Mouse (Mus musculus): ENCODE results near the gene Ralgps1.
"Not testable (repeated sequence)": the region's sequence is repeated elsewhere in the genome, so short reads cannot be mapped to it uniquely, and the experiment has no call there.

The Ralgps1 gene

DNA sequence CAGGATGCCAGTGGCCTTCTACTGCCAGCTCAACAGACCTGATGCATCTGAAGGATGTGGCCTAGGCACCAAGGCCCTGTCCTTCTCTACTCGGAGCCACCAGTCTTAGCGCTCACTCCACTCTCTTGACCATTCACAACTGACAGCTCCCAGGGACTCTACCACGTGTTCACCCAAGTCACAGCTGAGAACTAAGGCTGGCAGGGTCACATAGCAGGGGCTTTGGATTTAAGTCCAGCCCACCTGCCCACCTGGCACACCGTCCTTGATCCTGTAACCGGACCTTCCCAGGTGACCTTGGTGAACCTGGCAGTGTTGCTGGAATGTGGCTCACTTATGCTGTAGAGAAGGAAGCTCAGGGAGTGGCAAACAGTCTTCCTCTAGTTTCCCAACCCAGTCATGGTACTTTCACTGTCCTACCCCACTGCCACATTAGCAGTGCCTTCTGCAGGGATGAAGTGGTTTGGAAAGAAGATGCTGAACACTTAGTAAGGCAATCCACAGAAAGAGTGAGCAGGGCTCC is 156.0 kb downstream of the Ralgps1 start:
- DNase-seq (ENCODE audit: low spot score in 2 of 2) = no peak

DNA sequence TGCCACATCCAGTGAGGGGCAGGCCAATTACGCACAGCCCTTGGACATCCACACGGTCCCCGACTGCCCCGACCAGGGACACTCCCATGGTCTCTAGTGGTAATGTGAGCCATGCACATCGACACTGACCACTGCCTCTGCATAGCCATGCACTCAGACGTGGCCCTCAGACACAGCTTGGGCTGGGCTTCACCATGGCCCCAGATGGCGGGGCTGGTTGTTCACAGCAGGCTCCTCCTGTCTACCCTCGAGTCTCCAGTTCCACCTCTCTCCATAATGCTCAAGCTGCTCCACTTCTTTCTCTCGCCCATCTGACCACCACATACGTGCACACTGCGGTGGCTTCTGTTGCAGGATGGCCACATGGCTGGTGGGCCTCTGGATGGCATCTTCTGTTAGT is 160.0 kb downstream of the Ralgps1 start:
- not testable (repeated sequence) for DNase-seq (ENCODE audit: low spot score in 2 of 2)

GRCm38 (mm10) chr2:33210841-33211240 is 160.4 kb downstream of the Ralgps1 start:
- no peak for DNase-seq (ENCODE audit: low spot score in 2 of 2)

- no peak for DNase-seq (ENCODE audit: low spot score in 2 of 2)
Observed at GRCm38 (mm10) chr2:33208134-33208533, 163.2 kb downstream of the Ralgps1 start.

- no peak for DNase-seq (ENCODE audit: low spot score in 2 of 2)
Observed at GRCm38 (mm10) chr2:33207069-33207468, 164.2 kb downstream of the Ralgps1 start.

DNA sequence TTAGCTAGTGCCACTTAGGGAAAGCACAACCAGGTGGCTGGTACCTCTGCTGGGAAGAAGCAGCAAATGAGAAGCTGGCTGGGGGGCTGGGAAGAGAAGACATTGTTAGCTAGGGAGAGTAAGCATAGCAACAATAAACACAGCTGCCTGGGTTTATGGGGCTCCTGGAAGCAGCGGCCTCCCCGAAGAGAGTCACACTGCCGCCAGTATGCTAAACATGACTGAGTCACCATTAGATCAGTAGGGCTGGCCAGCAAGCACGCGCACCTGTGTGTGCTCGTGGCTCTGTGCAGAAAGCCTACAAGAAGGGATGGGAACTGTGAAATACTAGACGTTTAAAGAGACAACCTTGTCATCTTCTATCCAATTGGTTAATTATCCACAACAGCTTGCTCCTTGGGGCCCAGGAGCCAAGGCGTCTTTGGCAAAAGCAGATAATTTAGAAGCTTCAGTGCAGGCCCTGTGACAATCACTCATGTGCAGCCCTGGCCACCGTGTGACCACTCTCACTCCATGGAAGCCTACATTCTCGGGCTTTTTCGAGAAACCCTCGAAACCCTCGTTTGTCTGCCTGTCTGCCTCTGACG is 165.3 kb downstream of the Ralgps1 start:
- no peak for DNase-seq (ENCODE audit: low spot score in 2 of 2)

GRCm38 (mm10) chr2:33204980-33205379 is 166.3 kb downstream of the Ralgps1 start:
- DNase-seq (ENCODE audit: low spot score in 2 of 2) = no peak

DNA sequence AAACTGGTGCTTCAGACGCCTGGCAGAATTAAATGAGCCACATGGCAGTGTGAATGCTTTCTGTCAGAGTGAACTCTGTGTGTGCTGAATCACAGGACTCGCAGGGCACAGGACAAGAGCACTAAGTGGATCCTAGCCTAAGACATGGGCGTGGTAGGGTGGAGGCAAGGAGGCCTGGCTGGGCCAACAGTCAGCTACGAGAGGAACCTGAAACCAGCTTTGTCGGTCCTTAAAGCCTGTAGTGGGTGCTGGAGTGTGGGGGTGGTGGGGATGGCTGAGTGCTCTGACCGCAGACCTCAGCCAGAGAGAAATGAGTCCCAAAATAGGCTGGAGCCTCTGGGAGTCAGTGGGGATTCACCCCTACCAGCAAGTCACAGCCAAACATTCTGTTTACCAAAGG is 168.0 kb downstream of the Ralgps1 start:
- DNase-seq (ENCODE audit: low spot score in 2 of 2) = peak; percentile 24 to 30

DNA sequence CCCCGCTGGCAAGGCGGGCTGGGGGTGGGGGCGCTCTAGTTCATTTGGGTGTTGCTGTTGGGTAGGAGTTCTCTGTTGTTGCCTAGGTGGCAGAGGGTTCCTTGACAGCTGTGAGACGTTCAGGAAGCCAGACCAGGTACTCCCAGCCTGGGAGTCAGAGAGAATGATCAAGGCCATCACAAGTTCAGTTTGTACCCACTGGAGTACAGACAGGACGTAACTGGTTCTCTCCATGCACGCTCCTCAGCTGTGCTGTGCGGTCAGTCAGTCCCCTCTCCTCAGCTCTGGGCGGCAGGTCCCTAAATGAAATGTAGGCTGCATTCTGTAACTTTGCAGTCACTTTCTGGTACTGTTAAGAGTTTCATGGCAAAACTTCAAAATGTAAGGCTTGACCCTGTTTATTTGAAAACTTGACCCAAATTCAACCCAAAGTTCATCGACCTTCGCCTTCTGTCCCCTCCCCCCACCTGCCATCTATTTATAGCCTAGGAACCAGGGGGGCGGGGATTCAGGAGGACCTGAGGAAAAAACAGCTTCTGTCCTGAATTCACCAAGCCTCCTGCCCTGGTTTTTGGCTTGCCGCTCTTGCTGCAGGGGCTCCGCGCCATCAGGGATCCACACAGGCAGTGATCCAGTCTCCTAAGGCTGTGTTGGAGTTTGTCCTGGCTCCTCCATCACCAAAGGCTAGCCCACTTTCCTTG is 170.8 kb downstream of the Ralgps1 start:
- no peak for DNase-seq (ENCODE audit: low spot score in 2 of 2)

GRCm38 (mm10) chr2:33189976-33190375 is 181.3 kb downstream of the Ralgps1 start:
- no peak for DNase-seq (ENCODE audit: low spot score in 2 of 2)

DNA sequence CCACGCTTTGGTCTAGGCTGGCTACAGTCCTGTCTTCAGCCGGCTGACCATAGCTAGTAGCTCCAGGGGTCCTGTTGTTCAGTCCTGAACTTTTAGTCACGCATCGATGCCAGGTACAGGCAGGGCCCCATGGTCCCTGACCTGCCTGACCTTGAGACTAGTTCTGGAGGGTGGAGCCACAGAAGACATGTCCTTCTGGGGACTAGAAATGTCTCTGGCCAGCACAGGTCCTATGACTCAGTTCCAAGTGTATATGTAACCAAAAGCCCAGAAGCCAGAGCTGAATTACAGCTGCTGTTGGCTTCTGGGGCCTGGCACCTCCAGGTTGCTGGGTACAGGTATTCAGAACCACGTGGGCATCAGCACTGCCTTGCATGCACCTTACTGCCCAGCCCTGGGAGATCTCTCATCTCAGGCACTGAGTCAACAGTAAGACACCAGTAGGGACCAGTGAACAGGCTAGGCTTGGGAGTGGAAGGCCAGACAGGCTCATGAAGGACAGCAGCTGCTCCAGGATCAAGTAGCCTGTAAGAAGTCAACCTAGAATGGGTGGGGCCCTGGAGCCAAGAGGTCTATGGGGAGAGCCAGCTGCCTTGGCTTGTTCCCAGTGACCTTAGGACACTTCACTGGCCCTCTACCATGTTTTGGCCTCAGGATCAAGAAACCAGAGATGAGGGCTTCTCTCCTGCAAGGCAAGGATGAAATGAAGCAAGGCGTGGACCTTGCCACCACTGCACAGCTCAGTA is 182.2 kb downstream of the Ralgps1 start:
- DNase-seq (ENCODE audit: low spot score in 2 of 2) = no peak

- DNase-seq (ENCODE audit: low spot score in 2 of 2) = no peak
Observed at GRCm38 (mm10) chr2:33187874-33188273, 183.4 kb downstream of the Ralgps1 start.

GRCm38 (mm10) chr2:33186505-33186904 is 184.8 kb downstream of the Ralgps1 start:
- no peak for DNase-seq (ENCODE audit: low spot score in 2 of 2)

DNA sequence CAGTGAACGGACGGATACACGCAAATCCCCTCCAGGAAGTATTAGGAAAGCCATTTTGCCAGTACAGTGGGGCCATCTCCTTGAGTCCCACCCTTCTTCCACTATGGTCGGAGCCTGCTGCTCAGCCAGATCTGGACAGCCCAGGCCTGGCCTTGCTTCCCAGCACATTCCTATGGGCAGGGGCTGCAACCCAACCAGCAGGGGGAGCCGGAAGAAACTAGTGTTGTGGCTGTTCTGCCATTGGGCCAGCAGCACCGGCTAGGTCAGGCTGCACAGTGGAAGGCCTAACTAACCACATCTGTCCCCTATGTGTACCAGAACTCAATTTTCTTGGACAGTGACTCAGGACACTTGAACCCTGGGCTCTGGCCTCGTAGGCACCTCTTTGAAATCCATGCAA is 186.0 kb downstream of the Ralgps1 start:
- DNase-seq (ENCODE audit: low spot score in 2 of 2) = no peak

DNA sequence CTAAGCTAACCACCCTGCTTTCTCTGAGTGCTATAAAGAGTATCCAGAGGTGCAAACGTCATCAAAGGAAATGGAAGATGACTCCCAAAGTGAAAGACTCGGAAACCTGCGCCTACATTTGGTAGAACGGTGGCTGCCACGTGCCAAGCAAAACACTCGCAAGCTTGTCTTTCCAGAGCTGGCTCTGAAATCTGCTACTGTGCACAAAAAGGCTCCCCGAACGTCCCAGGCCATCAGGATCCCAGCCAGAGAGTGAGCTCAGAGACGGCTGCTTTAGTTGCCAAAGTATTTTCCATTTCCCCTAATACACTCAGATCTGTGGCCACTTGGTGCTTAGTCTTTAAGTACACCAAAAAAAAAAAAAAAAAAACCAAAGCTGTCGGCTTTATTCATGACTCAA is 186.6 kb downstream of the Ralgps1 start:
- no peak for DNase-seq (ENCODE audit: low spot score in 2 of 2)

- no peak for DNase-seq (ENCODE audit: low spot score in 2 of 2)
Observed at GRCm38 (mm10) chr2:33183321-33183720, 188.0 kb downstream of the Ralgps1 start.

GRCm38 (mm10) chr2:33179930-33180630 is 191.2 kb downstream of the Ralgps1 start:
- DNase-seq (ENCODE audit: low spot score in 2 of 2) = no peak

- no peak for DNase-seq (ENCODE audit: low spot score in 2 of 2)
Observed at GRCm38 (mm10) chr2:33179171-33179929, 191.9 kb downstream of the Ralgps1 start.

DNA sequence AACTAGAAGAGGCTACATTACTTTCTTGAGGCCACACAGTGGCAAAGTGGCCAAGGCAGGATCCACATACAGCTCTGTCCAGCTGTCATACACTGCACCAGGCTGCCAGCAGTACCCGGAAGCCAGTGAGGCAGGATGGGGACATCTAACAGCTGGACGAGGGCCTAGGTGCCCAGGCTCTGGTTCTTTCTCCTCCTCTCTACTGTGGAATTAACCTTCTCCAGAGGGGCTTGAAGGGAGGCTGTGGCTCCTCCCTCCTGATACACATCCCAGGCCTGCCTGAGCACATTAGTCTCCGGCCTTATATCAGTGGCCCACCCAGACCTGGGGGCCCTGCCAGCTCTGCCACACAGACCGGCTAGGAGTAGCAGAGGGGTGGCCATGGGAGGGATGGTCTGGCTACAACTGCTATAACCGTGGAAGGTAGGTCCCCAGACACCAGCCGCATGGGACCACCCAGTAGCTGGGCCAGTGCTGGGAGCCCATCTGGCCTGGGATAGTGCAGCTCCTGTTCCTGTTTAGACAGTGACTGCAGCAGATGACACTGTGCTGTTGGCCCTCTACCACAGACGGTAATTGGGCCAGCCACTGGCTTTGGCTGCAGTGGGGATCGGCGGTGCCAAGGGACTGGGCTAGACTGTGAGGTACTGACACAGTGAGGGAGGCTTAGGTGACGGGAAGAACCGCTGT is 192.9 kb downstream of the Ralgps1 start:
- DNase-seq (ENCODE audit: low spot score in 2 of 2) = no peak

GRCm38 (mm10) chr2:33177443-33178242 is 193.6 kb downstream of the Ralgps1 start:
- no peak for DNase-seq (ENCODE audit: low spot score in 2 of 2)

Data from spleen, postnatal 36 days (tissue).